Mouse (Mus musculus) erythroblast, adult 5-6 weeks (primary cell): Measurements from ENCODE around the gene Cryz. TPM values are rescaled to one million over a fixed set of nuclear protein-coding genes. Genes with fewer than 3 reads are reported as not detected.
"Not testable (repeated sequence)": the region's sequence is repeated elsewhere in the genome, so short reads cannot be mapped to it uniquely, and the experiment has no call there.

Experiments used
- ATAC-seq: replicated peaks from 2 replicates; pipeline ENCODE4 v1.8.0; 2016; ENCODE audit warnings: moderate number of reproducible peaks, mild to moderate bottlenecking, moderate TSS enrichment, inconsistent platforms; ENCODE audit not compliant: poor library complexity, low FRiP score, severe bottlenecking
- total RNA-seq, 2 experiments: library from RNA; stranded (forward) in 1 of 2; stranded (reverse) in 1 of 2; fragments of 150-400 nt in 1 of 2; fragments of 200-764, 138-1000 nt in 1 of 2; gene quantifications; 2 replicates each; pipeline versions ENCODE4 v1.2.3 to v1.2.4; 2015 to 2017; ENCODE audit warnings: low replicate concordance in 2 of 2

Cryz gene
- total RNA-seq, 2 experiments from 2014 or later, result 3.3 TPM; not detected in 1

GRCm38 (mm10) chr3:154604871-154605270 is 8.4 kb downstream of the Cryz start:
- ATAC-seq, result no peak

- ATAC-seq, result no peak
Observed at GRCm38 (mm10) chr3:154607896-154608295, 11.4 kb downstream of the Cryz start.

GRCm38 (mm10) chr3:154611888-154612287 is 15.4 kb downstream of the Cryz start:
- no peak for ATAC-seq

GRCm38 (mm10) chr3:154614771-154615170 is 18.3 kb downstream of the Cryz start:
- ATAC-seq, result no peak

GRCm38 (mm10) chr3:154615304-154615703 is 18.8 kb downstream of the Cryz start:
- no peak for ATAC-seq

GRCm38 (mm10) chr3:154616106-154616505 is 19.6 kb downstream of the Cryz start:
- ATAC-seq, result no peak

- ATAC-seq, result no peak
Observed at GRCm38 (mm10) chr3:154628284-154628683, 31.8 kb downstream of the Cryz start.

GRCm38 (mm10) chr3:154631281-154631680 is 34.8 kb downstream of the Cryz start:
- not testable (repeated sequence) for ATAC-seq

GRCm38 (mm10) chr3:154633091-154633490 is 36.6 kb downstream of the Cryz start:
- ATAC-seq, result no peak

GRCm38 (mm10) chr3:154646638-154647442 is 50.3 kb downstream of the Cryz start:
- ATAC-seq, result no peak

- no peak for ATAC-seq
Observed at GRCm38 (mm10) chr3:154647443-154647780, 50.9 kb downstream of the Cryz start.

GRCm38 (mm10) chr3:154649411-154650285 is 53.1 kb downstream of the Cryz start:
- no peak for ATAC-seq

- no peak for ATAC-seq
Observed at GRCm38 (mm10) chr3:154651192-154651821, 54.8 kb downstream of the Cryz start.

- ATAC-seq, result no peak
Observed at GRCm38 (mm10) chr3:154652581-154653420, 56.3 kb downstream of the Cryz start.

- ATAC-seq, result no peak
Observed at GRCm38 (mm10) chr3:154653454-154653853, 56.9 kb downstream of the Cryz start.

GRCm38 (mm10) chr3:154654284-154654683 is 57.8 kb downstream of the Cryz start:
- no peak for ATAC-seq

- ATAC-seq, result no peak
Observed at GRCm38 (mm10) chr3:154654901-154655300, 58.4 kb downstream of the Cryz start.

- ATAC-seq, result no peak
Observed at GRCm38 (mm10) chr3:154655711-154656110, 59.2 kb downstream of the Cryz start.

- ATAC-seq, result no peak
Observed at GRCm38 (mm10) chr3:154663545-154663944, 67.0 kb downstream of the Cryz start, which contains the start of gene Erich3. Erich3 (plus strand) TSS chr3:154663859.
